Mouse (Mus musculus) megakaryocyte progenitor cell, adult 5-6 weeks (primary cell): ENCODE results near the gene Rtp3. TPM values are rescaled to one million over a fixed set of nuclear protein-coding genes. Genes with fewer than 3 reads are reported as not detected.
A peak's percentile ranks its signal among the peaks of the same experiment; 100 is the strongest.

Experiments
- ATAC-seq: replicated peaks from 2 replicates; pipeline ENCODE4 v1.8.0; 2016; ENCODE audit warnings: mild to moderate bottlenecking, moderate TSS enrichment, inconsistent platforms; ENCODE audit not compliant: poor library complexity
- total RNA-seq, 2 experiments: library from RNA; stranded (forward) in 1 of 2; stranded (reverse) in 1 of 2; fragments of 157-497, 149-512 nt in 1 of 2; fragments of 200-1000 nt in 1 of 2; gene quantifications; 2 replicates each; pipeline versions ENCODE4 v1.2.3 to v1.2.4; 2015 to 2017

The Rtp3 gene
- total RNA-seq (2015) (not detected in 2 replicates), total RNA-seq (2017) (not detected in 2 replicates)

GRCm38 (mm10) chr9:110990204-110990603, at the start of gene Rtp3:
Gene Rtp3 (minus strand): TSS chr9:110990583.
- ATAC-seq = no peak

GRCm38 (mm10) chr9:111039966-111040365, 49.6 kb upstream of the Rtp3 start:
- ATAC-seq = no peak

- peak; percentile 77 for ATAC-seq
These were observed 43.3 kb upstream of the Rtp3 start for GRCm38 (mm10) chr9:111033717-111034116.

GRCm38 (mm10) chr9:111026791-111027190, 36.4 kb upstream of the Rtp3 start:
- no peak for ATAC-seq

- ATAC-seq = peak; percentile 62
These were observed 28.6 kb upstream of the Rtp3 start, which contains the start of gene Ltf for GRCm38 (mm10) chr9:111019022-111019421. Gene Ltf (plus strand): TSS chr9:111019271.

- peak; percentile 45; the same call in 1 of the 2 replicates for ATAC-seq
These were observed 25.3 kb upstream of the Rtp3 start for GRCm38 (mm10) chr9:111015658-111016057.

- ATAC-seq = no peak
These were observed 21.7 kb upstream of the Rtp3 start for GRCm38 (mm10) chr9:111012041-111012440.

- no peak for ATAC-seq
These were observed 21.2 kb upstream of the Rtp3 start for GRCm38 (mm10) chr9:111011550-111011949.

GRCm38 (mm10) chr9:111009763-111010162, 19.4 kb upstream of the Rtp3 start:
- peak; percentile 77 for ATAC-seq

- ATAC-seq = no peak
These were observed 16.2 kb upstream of the Rtp3 start for GRCm38 (mm10) chr9:111006544-111006943.

GRCm38 (mm10) chr9:111003279-111003678, 12.9 kb upstream of the Rtp3 start:
- ATAC-seq = no peak

- no peak for ATAC-seq
These were observed 11.2 kb upstream of the Rtp3 start for GRCm38 (mm10) chr9:111001621-111002020.

- no peak for ATAC-seq
These were observed 9.5 kb upstream of the Rtp3 start for GRCm38 (mm10) chr9:110999856-111000255.

- ATAC-seq = no peak
These were observed 8.7 kb upstream of the Rtp3 start for GRCm38 (mm10) chr9:110999056-110999455.

- peak; percentile 88 for ATAC-seq
These were observed 6.9 kb upstream of the Rtp3 start for GRCm38 (mm10) chr9:110997245-110997644.

GRCm38 (mm10) chr9:110994716-110995172, 4.4 kb upstream of the Rtp3 start:
- peak; percentile 88 for ATAC-seq

GRCm38 (mm10) chr9:110993281-110993709, 2.9 kb upstream of the Rtp3 start:
- no peak for ATAC-seq

- no peak for ATAC-seq
These were observed 840 bp downstream of the Rtp3 start for GRCm38 (mm10) chr9:110989543-110989942.

- ATAC-seq = no peak
These were observed 1.2 kb downstream of the Rtp3 start for GRCm38 (mm10) chr9:110989141-110989540.

GRCm38 (mm10) chr9:110988078-110988477, 2.3 kb downstream of the Rtp3 start:
- no peak for ATAC-seq

- ATAC-seq = no peak
These were observed 3.1 kb downstream of the Rtp3 start for GRCm38 (mm10) chr9:110987331-110987730.

- 0 out of 2 replicates have a peak, but pooled peaks have one; percentile 17 for ATAC-seq
These were observed 4.4 kb downstream of the Rtp3 start for GRCm38 (mm10) chr9:110985951-110986350.

GRCm38 (mm10) chr9:110985541-110985940, 4.8 kb downstream of the Rtp3 start:
- ATAC-seq = no peak
